Mouse (Mus musculus) layer of hippocampus, postnatal 25 days (tissue): ENCODE results near the gene Chst2. TPM values are rescaled to one million over a fixed set of nuclear protein-coding genes. Genes with fewer than 3 reads are reported as not detected.

Experiments
- DNase-seq, 2 experiments: peaks; one replicate each; pipeline ENCODE4 v3.0.0; 2022; ENCODE audit warnings: mixed read lengths in 2 of 2, low spot score in 1 of 2; ENCODE audit errors: extremely low spot score in 1 of 2
- total RNA-seq, 2 experiments: library from RNA; stranded (reverse); gene quantifications; 2 replicates each; pipeline ENCODE4 v1.2.3; 2021

Chst2 gene
- total RNA-seq, result 100 to 1,000 TPM; 109 to 121 TPM

GRCm38 (mm10) chr9:95406571-95407561 lies at the start of gene Chst2:
Gene Chst2 (minus strand): TSS chr9:95406722.
- DNase-seq, result peak; percentile 82 to 85

GRCm38 (mm10) chr9:95451931-95452330 lies 45.4 kb upstream of the Chst2 start:
- DNase-seq, result no peak

DNA sequence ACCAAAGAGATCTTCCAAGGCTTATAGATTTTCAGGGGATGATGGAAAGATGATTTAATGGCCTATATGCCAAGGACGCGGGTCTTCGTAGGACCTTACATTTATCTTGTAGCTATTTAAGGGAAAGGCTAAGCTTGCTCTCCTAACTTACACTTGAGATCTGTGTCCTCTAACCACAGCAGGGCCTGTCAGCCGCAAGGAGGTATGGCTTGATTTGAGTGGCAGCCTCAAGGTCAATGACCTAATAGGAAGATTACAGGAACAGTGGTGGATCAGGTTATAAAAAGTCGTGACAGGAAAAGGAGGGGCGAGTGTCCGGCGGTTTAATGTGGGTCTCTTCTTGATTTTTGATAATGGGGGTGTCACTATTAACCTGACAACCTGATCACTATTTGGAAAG lies 44.1 kb upstream of the Chst2 start:
- DNase-seq, result no peak

- peak in 1 of 2 experiments; percentile 35 for DNase-seq
Measured at GRCm38 (mm10) chr9:95442321-95442731, 35.8 kb upstream of the Chst2 start.

DNA sequence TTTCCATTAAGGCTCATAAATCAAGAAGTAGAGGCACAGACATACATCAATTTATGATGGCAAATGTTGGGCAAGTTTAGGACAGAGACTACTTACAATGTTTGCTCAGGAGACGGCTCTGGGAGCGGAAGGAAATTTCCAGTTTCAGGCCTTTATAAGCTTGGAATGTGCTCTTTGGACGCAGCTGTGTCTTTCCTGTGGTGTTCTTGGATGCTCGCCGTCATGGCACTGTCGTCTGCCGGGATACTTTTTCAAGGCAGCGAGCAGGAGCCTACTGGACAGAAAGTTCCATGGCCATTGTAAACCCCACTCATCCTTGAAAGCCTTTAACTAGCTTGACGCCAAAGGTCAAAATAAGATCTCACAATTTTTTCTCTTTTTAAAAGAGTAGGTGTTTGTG lies 31.4 kb upstream of the Chst2 start:
- no peak for DNase-seq

DNA sequence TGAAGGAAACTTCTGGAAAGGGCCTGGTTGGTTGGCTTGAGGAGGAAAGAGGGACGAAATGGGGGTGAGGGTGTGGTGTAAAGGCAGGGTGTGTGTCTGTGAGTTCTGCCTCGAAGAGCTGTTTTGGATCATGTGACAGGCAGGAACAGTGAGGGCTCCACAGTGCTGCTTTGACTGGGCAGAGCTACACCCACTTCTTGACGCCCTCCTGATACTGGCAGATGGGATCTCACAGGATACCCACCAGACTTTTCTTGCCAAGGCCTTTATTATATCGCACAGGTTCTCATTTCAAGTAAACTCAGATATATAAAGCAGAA lies 29.7 kb upstream of the Chst2 start:
- DNase-seq, result no peak

GRCm38 (mm10) chr9:95435506-95436293 lies 29.2 kb upstream of the Chst2 start:
- no peak for DNase-seq

DNA sequence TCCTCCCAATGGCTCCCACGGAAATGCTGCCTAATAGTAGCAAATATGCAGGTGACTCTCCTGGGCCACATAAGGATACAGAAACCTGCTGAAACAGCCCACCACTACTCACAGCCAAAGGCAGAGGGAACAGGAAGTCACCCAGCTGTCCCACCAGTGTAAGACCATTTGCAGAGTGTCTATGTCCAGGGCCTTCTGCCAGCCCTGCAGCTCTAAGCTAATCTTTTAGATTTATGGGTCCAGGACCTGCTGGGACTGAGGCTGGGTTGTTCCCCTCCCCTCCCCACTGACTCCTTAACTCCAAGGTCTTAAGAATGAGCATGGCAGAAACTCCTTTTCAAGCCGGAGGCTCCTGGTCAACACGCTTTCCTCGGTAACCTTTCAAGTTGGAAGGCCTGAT lies 21.8 kb upstream of the Chst2 start:
- no peak for DNase-seq

DNA sequence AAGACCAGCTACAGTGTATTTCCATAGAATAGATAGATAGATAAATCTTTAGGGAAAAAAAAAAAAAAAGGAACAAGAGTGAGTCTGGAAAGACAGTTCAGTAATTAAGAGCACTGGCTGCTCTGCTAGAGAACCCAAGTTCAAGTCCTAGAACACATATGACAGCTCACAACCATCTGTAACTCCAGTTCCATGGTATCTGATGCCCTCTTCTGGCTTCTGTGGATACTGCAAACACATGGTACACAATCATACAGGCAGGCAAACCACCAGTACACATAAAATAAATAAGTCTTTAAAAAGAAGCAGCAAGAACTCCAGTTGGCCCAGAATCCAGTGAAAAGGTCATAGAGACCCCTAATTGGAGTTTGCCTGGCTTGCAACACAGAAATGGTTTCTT lies 7.4 kb upstream of the Chst2 start:
- no peak for DNase-seq

- peak in 1 of 2 experiments; percentile 19 for DNase-seq
Measured at GRCm38 (mm10) chr9:95412047-95412446, 5.5 kb upstream of the Chst2 start.

- no peak for DNase-seq
Measured at GRCm38 (mm10) chr9:95407586-95408220, 1.2 kb upstream of the Chst2 start.

- DNase-seq, result peak in 1 of 2 experiments; percentile 29
Measured at GRCm38 (mm10) chr9:95405946-95406570, 464 bp downstream of the Chst2 start.

GRCm38 (mm10) chr9:95405511-95405945 lies 994 bp downstream of the Chst2 start:
- DNase-seq, result peak; percentile 82 to 88

GRCm38 (mm10) chr9:95404811-95405465 lies 1.6 kb downstream of the Chst2 start:
- no peak for DNase-seq

GRCm38 (mm10) chr9:95401686-95402085 lies 4.8 kb downstream of the Chst2 start:
- DNase-seq, result no peak

GRCm38 (mm10) chr9:95392011-95392410 lies 14.5 kb downstream of the Chst2 start:
- no peak for DNase-seq

DNA sequence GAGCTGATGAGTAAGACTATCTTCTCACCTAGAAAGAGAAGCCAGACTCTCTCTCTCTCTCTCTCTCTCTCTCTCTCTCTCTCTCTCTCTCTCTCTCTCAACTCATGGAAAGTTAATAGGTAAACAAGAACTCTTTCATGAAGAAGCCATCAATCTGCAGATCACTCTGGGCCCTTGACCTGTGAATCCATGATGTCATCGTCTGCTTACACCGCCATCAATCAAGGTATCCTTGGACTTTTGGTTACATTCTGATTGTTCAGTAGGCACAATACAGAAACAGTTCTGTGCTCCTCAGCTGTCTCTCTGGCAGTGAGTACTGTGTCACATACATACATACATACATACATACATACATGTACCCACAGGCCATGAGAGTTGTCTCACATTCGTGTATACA lies 16.6 kb downstream of the Chst2 start:
- no peak for DNase-seq

- DNase-seq, result no peak
Measured at GRCm38 (mm10) chr9:95387881-95388380, 18.6 kb downstream of the Chst2 start.

GRCm38 (mm10) chr9:95375966-95376365 lies 30.6 kb downstream of the Chst2 start:
- no peak for DNase-seq

DNA sequence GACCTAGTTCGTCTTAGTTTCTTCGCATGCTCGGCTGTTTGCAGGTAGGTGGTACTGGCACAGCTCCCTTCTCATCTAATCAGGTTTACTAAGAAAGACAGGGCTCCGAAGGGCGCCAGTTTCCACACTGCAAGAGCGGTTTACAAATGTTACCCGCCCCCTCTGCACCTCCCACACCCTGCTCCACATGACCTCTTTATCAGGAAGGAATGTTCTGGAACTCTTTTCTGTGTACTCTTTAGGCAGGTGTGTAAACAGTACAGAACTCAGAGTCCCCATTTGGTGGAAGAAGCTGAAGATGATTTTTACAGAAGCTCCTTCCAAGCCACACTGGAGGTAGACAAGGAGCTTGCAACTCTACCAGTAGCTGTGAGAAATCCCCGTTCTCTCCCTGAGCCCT lies 31.2 kb downstream of the Chst2 start:
- DNase-seq, result no peak
